Mouse (Mus musculus): ENCODE data around the gene Card11. TPM values are rescaled to one million over a fixed set of nuclear protein-coding genes. Genes with fewer than 3 reads are reported as not detected.

The Card11 gene
- polyA plus RNA-seq, 1 experiment from 2014 or later, result 0.30 TPM

DNA sequence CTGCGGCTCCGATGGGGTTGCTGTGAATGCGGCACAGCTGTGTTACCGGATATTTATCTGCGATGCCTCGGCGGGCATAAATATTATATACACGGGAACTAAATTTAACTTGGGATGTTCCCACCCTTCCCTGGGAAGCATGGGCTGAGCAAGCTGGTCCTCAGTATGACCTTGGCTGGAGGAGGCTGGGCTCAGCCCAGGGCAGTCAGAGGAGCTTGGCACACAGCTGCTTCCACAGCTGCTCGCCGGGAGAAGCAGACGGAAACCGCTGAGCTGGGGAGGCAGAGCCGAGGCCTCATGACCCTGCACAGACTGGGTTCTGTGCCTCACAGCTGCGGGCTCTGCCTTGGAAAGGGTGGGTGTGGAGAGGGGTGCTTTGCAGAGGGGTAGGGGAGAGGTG is 110.3 kb downstream of the Card11 start:
- H3K9ac ChIP-seq, result no peak overlapping the region
- peaks cover 13% of the 10 kb centered on the region; the same call in 1 of the 2 replicates for H3K4me1 ChIP-seq
- no peak overlapping the region for H3K27ac ChIP-seq
- WGBS, result 32% methylated on average over 14 of the region's 14 CpGs
- peak; percentile 62 for ATAC-seq (replicated peaks; ENCODE audit: low FRiP score)
- peaks cover 6% of the 10 kb centered on the region; the same call in 1 of the 2 replicates for H3K27me3 ChIP-seq
- H3K4me2 ChIP-seq, result no peak overlapping the region
- H3K4me3 ChIP-seq (replicated peaks), result no peak overlapping the region
- no peaks in the 10 kb centered on the region for H3K36me3 ChIP-seq
- H3K9me3 ChIP-seq (replicated peaks), result no peaks in the 10 kb centered on the region

DNA sequence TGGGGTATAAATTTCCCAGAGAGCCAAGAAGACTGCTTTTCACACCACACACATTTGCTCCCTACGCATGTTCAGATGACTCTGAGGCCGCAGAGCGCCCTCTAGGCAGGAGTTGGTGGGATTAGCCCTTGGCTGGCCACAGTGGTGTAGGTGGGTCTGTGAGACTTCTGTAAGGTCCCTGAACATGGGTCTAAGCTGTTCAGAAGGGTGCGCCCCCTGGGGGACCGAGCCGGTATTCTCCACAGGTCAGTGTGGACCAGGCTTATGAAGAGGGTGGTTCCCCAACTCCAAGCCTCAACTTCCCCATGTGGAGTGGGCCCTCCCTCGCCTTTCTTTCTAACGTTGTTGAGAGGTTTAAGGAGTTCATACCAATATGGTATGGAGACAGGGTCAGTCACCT is 110.8 kb downstream of the Card11 start:
- Histone ChIP-seq H3K4me2 (no peak overlapping the region), H3K4me3 (replicated peaks) (no peak overlapping the region), H3K9ac (no peak overlapping the region), H3K9me3 (replicated peaks) (no peaks in the 10 kb centered on the region), H3K36me3 (no peaks in the 10 kb centered on the region), H3K27me3 (peaks cover 6% of the 10 kb centered on the region; the same call in 1 of the 2 replicates), H3K27ac (no peak overlapping the region), H3K4me1 (peaks cover 15% of the 10 kb centered on the region; the same call in 1 of the 2 replicates)
- WGBS, result 46% methylated on average over 8 of the region's 8 CpGs
- no peak for ATAC-seq (replicated peaks; ENCODE audit: low FRiP score)

DNA sequence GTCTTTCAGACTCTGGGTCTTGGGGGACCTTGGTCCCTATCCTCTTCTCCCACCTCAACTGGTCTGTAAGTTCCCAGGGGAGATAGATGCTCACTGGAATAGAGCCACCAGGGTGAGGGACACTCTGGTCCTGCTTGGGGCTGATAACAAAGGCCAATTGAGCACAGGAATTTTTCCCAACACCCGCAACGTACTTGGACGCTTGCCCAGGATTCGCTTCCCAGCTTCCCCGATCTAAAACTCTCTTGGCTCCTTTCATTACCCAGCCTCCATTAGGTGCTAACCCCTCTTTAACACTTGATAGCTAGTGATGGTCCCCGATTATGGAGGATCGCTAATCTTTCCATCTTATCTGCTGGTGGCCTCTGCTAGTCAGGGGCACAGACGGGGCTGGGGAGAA is 112.5 kb downstream of the Card11 start:
- H3K4me3 ChIP-seq (replicated peaks), result no peak overlapping the region
- no peak overlapping the region for H3K27ac ChIP-seq
- peaks cover 6% of the 10 kb centered on the region; the same call in 1 of the 2 replicates for H3K27me3 ChIP-seq
- 63% methylated on average over 8 of the region's 8 CpGs for WGBS
- no peaks in the 10 kb centered on the region for H3K36me3 ChIP-seq
- no peaks in the 10 kb centered on the region for H3K9me3 ChIP-seq (replicated peaks)
- ATAC-seq (replicated peaks; ENCODE audit: low FRiP score), result no peak
- H3K4me1 ChIP-seq, result peaks cover 15% of the 10 kb centered on the region; the same call in 1 of the 2 replicates
- H3K9ac ChIP-seq, result no peak overlapping the region
- no peak overlapping the region for H3K4me2 ChIP-seq

DNA sequence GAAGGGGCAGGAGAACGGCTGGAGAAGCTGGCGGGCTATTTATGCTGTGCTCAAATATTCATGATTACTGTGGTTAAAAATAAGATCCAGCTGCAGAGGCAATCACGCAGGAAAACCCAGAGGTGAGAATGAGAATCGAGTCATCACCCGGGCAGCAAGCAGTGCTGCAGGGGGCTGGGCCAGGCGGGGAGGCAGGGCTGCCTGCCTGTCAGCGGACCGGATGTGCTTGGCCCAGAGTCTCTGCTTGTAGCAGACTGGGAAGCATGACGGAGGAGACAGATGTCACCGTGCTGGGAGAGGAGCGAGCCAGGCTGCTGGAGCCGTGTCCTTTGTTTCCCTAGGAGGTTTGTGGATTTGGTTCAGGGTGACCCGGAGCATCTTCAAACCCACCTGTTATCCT is 115.4 kb downstream of the Card11 start:
- ATAC-seq (replicated peaks; ENCODE audit: low FRiP score), result no peak
- Histone ChIP-seq H3K4me3 (replicated peaks) (no peak overlapping the region), H3K4me1 (peaks cover 6% of the 10 kb centered on the region; the same call in 1 of the 2 replicates), H3K27me3 (no peaks in the 10 kb centered on the region), H3K9ac (no peak overlapping the region), H3K4me2 (no peak overlapping the region), H3K36me3 (no peaks in the 10 kb centered on the region), H3K27ac (no peak overlapping the region), H3K9me3 (replicated peaks) (no peaks in the 10 kb centered on the region)
- 36% methylated on average over 13 of the region's 13 CpGs for WGBS

DNA sequence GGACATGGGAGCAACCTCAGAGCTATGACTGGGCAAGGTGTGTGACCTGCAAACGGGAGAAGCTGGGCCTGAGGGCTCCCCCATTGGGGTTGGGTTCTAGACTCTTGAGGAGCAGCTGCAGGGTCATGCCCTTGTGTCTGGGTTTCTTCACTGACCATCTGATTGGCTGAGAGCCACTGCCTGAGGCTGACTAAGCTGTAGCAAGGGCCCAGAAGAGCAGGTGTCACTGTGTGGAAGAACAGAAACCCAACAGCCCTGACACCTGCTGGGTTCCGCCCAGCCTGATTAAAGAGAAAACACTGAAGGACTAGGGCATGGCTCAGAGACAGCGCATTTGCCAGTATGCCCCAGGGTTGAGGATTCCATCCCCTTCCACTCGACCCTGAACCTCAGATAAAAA is 118.0 kb downstream of the Card11 start:
- no peak for ATAC-seq (replicated peaks; ENCODE audit: low FRiP score)
- H3K27ac ChIP-seq, result no peak overlapping the region
- H3K4me2 ChIP-seq, result no peak overlapping the region
- H3K4me1 ChIP-seq, result peaks cover 3% of the 10 kb centered on the region; the same call in 1 of the 2 replicates
- 80% methylated on average over 4 of the region's 4 CpGs for WGBS
- no peak overlapping the region for H3K9ac ChIP-seq
- H3K9me3 ChIP-seq (replicated peaks), result no peaks in the 10 kb centered on the region
- H3K4me3 ChIP-seq (replicated peaks), result no peak overlapping the region
- H3K27me3 ChIP-seq, result no peaks in the 10 kb centered on the region
- H3K36me3 ChIP-seq, result no peaks in the 10 kb centered on the region

DNA sequence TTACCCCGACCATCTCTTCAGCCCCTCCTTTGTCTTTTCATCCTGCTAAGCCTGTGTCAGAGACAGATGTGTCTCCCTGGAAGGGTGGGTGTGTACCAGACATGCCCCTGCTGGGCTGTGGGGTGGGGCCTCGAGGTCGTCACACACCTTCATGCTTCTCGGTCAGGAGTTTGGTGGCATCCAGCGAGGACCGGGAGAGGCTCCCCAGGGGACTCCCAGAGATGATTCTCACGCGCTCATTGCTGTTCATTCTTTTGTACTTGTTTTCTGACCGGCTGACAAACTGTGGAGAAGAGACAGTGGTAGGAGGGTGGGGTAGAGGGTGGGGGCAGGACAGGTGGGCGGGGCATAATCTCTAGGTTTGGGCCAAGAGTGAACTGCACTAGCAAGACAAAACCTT is 120.2 kb downstream of the Card11 start:
- H3K9ac ChIP-seq, result no peak overlapping the region
- H3K27ac ChIP-seq, result no peak overlapping the region
- no peaks in the 10 kb centered on the region for H3K36me3 ChIP-seq
- H3K9me3 ChIP-seq (replicated peaks), result no peaks in the 10 kb centered on the region
- no peak overlapping the region for H3K4me3 ChIP-seq (replicated peaks)
- ATAC-seq (replicated peaks; ENCODE audit: low FRiP score), result no peak
- no peak overlapping the region for H3K4me2 ChIP-seq
- H3K4me1 ChIP-seq, result peaks cover 3% of the 10 kb centered on the region; the same call in 1 of the 2 replicates
- 50% methylated on average over 10 of the region's 10 CpGs for WGBS
- H3K27me3 ChIP-seq, result no peaks in the 10 kb centered on the region

DNA sequence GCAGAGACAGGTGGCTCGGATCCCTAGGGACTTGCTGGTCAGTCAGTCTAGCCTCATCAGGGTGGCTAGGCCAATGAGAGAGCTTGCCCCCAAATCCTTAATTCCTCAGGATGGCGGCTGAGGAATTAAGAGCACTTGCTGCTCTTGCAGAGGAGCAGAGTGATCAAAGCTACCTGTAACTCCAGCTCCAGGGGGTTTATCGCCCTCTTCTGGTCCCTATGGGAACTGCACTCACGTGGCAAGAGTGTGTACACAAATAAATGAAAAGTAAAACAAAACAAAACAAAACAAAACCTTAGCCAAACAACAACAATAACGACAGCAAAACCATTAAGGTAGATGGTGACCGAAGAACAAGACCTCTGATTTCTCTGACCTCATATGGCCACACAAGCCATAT is 121.7 kb downstream of the Card11 start:
- Histone ChIP-seq H3K36me3 (no peaks in the 10 kb centered on the region), H3K27me3 (no peaks in the 10 kb centered on the region), H3K4me1 (peaks cover under 1% of the 10 kb centered on the region; the same call in 1 of the 2 replicates), H3K4me3 (replicated peaks) (no peak overlapping the region), H3K9me3 (replicated peaks) (no peaks in the 10 kb centered on the region), H3K4me2 (no peak overlapping the region), H3K9ac (no peak overlapping the region), H3K27ac (no peak overlapping the region)
- ATAC-seq (replicated peaks; ENCODE audit: low FRiP score), result no peak
- 69% methylated on average over 6 of the region's 6 CpGs for WGBS

DNA sequence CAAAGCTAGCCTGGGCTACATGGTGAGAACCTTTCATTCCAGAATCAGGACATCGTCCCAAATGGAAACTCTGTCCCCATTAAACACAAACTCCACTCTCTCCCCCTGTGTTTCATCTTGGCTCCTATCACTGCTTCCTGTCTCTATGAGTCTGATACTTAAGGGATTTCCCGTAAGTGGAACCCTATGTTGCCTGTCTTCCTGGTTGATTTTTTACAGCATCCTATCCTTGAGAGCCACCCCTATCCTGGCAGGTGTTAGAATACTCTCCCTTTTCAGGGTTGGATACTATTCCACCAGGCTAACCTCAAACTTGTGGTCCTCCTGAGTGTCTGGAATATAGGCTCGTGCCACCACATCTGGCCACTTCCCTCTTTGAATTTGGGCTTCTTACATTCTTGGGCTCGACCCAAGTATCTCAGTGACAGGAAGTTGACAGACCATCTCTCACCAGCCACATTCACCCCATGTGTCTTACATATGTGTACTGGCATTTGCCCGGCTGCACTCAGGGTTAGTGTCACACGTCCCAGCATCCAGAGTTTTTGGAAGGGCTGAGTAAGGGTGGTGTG is 126.6 kb downstream of the Card11 start:
- Histone ChIP-seq H3K9me3 (replicated peaks) (no peaks in the 10 kb centered on the region), H3K36me3 (no peaks in the 10 kb centered on the region), H3K4me1 (peaks cover 47% of the 10 kb centered on the region), H3K9ac (no peak overlapping the region), H3K27ac (peak overlapping the region; percentile 71; the same call in 1 of the 2 replicates), H3K27me3 (no peaks in the 10 kb centered on the region), H3K4me2 (peak overlapping the region; percentile 51; the same call in 1 of the 2 replicates), H3K4me3 (replicated peaks) (no peak overlapping the region)
- no peak for ATAC-seq (replicated peaks; ENCODE audit: low FRiP score)
- 82% methylated on average over 6 of the region's 6 CpGs for WGBS

DNA sequence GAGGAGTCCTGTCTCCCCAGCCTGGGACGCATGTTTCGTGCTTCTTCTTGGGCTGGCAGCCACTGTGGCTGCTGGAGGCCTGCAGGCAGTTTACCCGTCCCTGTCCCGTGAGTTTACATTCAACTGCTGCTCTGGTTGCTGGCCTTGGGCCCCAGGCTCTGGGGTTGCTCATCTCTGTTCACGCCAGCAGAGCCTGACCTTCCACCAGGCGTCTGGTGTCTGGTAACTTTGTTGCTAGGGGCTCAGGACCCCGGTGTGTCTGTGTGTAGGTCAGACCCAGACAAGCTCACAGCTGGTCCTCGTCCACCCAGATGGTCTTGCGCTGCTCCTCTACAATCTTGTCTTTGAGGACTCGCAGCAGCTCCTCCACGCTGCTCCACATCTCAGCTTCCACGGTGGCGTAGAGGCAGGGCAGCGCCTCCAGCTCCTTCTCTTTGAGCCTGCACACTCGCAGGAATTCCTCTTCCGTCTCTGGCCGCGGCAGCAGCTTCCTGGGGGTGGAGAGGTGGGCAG is 127.3 kb downstream of the Card11 start:
- H3K27me3 ChIP-seq, result no peaks in the 10 kb centered on the region
- no peaks in the 10 kb centered on the region for H3K36me3 ChIP-seq
- peak overlapping the region; percentile 51 for H3K4me2 ChIP-seq
- H3K27ac ChIP-seq, result peak overlapping the region; percentile 71
- peak; percentile 48 for ATAC-seq (replicated peaks; ENCODE audit: low FRiP score)
- peak overlapping the region; percentile 23 for H3K4me3 ChIP-seq (replicated peaks)
- peaks cover 47% of the 10 kb centered on the region for H3K4me1 ChIP-seq
- H3K9ac ChIP-seq, result peak overlapping the region; percentile 7; the same call in 1 of the 2 replicates
- 6% methylated on average over 18 of the region's 18 CpGs for WGBS
- H3K9me3 ChIP-seq (replicated peaks), result no peaks in the 10 kb centered on the region

DNA sequence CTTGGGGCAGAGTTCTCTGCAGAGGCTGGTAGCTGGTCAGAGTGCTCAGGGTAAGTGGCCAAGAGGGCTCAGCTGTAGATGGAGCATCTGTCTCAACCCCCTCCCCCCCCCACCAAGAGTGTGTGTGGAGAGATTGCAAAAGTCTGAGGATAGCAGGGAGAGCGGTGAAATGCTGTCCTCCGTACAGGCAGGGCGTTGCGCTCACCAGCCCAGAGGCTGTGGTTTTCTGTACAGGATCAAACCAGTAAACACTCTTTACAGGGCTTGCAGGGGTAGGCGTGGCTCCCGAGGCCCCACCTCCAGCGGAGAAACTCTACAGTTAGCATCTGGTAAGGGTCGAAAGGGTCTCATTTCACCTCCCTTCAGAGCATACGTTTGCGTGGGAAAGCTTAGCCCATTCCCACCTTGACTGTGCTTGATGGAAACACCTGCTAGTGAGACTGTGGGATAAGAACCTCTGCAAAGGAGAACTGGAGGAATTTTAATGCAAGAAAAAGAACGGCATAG is 127.8 kb downstream of the Card11 start:
- Histone ChIP-seq H3K36me3 (no peaks in the 10 kb centered on the region), H3K4me1 (peaks cover 47% of the 10 kb centered on the region), H3K4me2 (peak overlapping the region; percentile 51), H3K4me3 (replicated peaks) (peak overlapping the region; percentile 23; the same call in 1 of the 2 replicates), H3K27me3 (no peaks in the 10 kb centered on the region), H3K27ac (peak overlapping the region; percentile 71), H3K9ac (0 out of 2 replicates have a peak overlapping the region, but pooled peaks have one; percentile 7), H3K9me3 (replicated peaks) (no peaks in the 10 kb centered on the region)
- 23% methylated on average over 11 of the region's 11 CpGs for WGBS
- ATAC-seq (replicated peaks; ENCODE audit: low FRiP score), result peak; percentile 41; the same call in 1 of the 2 replicates

DNA sequence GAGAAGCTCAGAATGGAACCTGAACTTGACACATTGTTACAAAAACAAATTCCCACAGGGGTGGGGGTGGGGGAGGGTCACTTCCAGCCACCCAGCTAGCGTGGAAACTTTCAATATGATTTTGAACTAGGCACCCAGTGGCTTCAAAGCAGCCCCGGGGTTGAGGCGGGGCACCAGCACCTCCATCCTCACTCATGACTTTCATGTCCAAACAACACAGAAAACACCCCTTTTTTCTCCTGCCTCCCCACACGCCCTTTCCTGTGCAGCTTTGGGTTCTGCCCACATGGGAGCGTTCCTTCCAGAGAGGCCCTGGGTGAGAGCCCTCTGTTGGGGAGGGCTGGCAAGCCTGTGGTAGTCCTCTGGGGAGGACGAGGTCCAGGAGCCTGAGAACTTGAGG is 129.1 kb downstream of the Card11 start:
- H3K9me3 ChIP-seq (replicated peaks), result no peaks in the 10 kb centered on the region
- no peak overlapping the region for H3K9ac ChIP-seq
- no peak overlapping the region for H3K4me2 ChIP-seq
- peak overlapping the region; percentile 27; the same call in 1 of the 2 replicates for H3K27ac ChIP-seq
- WGBS, result 36% methylated on average over 6 of the region's 6 CpGs
- no peak overlapping the region for H3K4me3 ChIP-seq (replicated peaks)
- H3K36me3 ChIP-seq, result no peaks in the 10 kb centered on the region
- no peak for ATAC-seq (replicated peaks; ENCODE audit: low FRiP score)
- peaks cover 47% of the 10 kb centered on the region for H3K4me1 ChIP-seq
- H3K27me3 ChIP-seq, result no peaks in the 10 kb centered on the region

DNA sequence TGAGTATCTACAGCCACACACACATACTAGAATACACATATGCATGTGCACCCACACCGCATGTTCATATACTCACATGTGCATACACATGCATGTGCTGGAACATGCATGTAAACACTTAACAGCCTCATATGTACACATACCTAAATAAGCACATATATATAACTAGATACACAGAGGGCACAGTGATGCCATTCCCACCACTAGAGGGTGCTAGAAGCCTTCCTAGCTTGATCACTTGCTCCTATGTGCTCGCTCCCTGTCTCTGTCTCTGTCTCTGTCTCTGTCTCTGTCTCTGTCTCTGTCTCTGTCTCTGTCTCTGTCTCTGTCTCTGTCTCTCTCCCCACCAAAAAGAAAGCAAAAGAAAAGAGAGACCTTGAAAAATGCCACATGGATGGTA is 131.3 kb downstream of the Card11 start:
- Histone ChIP-seq H3K36me3 (no peaks in the 10 kb centered on the region), H3K27me3 (no peaks in the 10 kb centered on the region), H3K9me3 (replicated peaks) (no peaks in the 10 kb centered on the region), H3K4me3 (replicated peaks) (no peak overlapping the region), H3K27ac (no peak overlapping the region), H3K4me1 (peaks cover 47% of the 10 kb centered on the region), H3K4me2 (0 out of 2 replicates have a peak overlapping the region, but pooled peaks have one; percentile 2), H3K9ac (no peak overlapping the region)
- no peak for ATAC-seq (replicated peaks; ENCODE audit: low FRiP score)
- WGBS, result 66% methylated on average over 2 of the region's 2 CpGs
